Mouse (Mus musculus) left cerebral cortex, adult 2 months (tissue): ENCODE data around the gene Bcdin3d. TPM values are rescaled to one million over a fixed set of nuclear protein-coding genes. Genes with fewer than 3 reads are reported as not detected.
A peak's percentile ranks its signal among the peaks of the same experiment; 100 is the strongest.

ENCODE experiments used
- DNase-seq, 2 experiments: peaks; one replicate each; pipeline ENCODE4 v3.0.0; 2021 to 2022; ENCODE audit warnings: low spot score in 2 of 2, mixed read lengths in 1 of 2; ENCODE audit errors: extremely low spot score in 1 of 2
- H3K27ac ChIP-seq: fragments of 200-600 bp; 2 replicates; pipeline ENCODE4 v1.8.1; 2022
- H3K4me3 ChIP-seq: fragments of 200-600 bp; 2 replicates; pipeline ENCODE4 v1.8.1; 2022
- CTCF ChIP-seq: fragments of 200-600 bp; IDR thresholded peaks from 2 replicates; pipeline ENCODE4 v1.8.1; 2022; ENCODE audit warnings: antibody characterized with exemption, mild to moderate bottlenecking, moderate library complexity
- intact Hi-C: fragments of 180-260 bp; cut with DNase I; formaldehyde crosslinking; loops from one replicate; pipeline ENCODE4 v1.15.1; 2025
- total RNA-seq, 2 experiments: library from RNA; stranded (reverse); gene quantifications; 2 replicates each; pipeline ENCODE4 v1.2.3; 2021

The Bcdin3d gene
- total RNA-seq, 2 experiments from 2014 or later, result 3.7 to 5.4 TPM

DNA sequence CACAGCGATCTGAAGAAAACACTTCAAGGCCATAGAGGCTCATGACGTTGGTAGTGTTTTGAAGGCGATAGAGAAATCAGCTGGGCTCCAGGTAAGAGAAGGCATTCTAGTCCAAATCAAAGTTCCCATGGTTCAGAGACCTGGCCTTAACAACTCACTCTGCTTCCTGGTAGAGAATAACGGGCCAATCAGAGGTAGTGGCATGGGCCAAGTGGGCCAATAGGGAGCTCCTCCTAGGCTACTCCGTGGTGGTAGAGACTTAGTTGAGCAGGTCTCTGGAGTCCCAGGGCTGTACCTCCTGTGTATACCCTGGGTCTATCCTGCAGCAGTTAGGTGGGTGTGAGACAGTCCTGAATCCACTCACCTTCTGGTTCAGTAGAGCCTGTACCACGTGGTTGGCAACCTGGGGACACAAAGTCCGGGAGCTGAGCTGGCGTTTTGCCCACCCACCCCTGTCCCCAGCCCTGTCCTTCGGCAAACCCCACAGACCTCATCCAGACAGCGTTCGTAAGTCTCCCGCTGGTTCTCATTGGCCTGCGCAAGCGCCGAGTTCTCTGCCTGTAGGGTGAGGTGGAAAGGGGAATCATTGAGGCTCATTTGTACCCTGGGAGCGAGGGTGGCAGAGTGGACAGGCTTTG, 41.3 kb downstream of the Bcdin3d start:
- TF ChIP-seq CTCF, result no peak
- intact Hi-C loops, result no loop called here
- H3K27ac ChIP-seq, result no peak overlapping the region
- no peak for DNase-seq
- H3K4me3 ChIP-seq, result no peak overlapping the region

DNA sequence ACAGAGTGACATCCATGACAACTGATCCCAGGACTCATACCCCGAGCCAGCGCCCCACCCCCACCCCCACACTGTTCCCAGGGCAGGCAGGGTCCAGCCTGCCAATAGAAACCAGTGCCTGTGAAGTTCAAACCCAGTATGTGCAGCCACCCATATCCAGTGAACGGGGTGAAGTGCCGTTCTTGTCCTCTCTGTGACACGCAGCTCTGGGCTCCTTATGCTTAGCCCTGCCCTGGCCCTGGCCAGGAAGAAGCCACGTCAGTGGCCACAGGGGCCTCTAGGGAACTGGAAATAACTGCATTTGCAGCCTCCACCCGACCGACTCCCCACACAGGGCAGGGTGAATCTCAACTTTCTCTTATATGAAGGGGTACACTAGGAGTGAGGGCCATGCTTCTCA, 42.6 kb downstream of the Bcdin3d start:
- DNase-seq, result no peak
- Histone ChIP-seq H3K27ac (no peak overlapping the region), H3K4me3 (no peak overlapping the region)
- no peak for TF ChIP-seq CTCF
- intact Hi-C loops, result no loop called here

DNA sequence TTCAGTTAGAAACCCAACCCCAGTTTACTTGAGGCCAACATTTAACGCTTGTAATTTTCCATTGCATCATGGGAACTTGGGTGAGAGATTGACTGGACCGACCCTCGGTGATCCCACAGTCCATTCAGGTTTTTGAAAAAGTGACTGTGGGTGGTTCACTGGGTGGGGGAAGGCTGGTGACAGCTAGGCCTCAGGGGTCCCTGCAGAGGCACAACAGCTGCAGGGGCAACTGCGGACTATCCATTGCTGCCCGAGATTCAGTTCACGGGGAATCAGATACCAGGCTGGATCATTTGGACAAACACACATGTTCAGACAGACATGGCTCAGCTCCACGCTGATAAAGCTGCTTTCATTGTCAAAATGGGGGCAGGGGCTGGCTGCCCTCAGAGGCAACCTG, 43.0 kb downstream of the Bcdin3d start:
- Histone ChIP-seq H3K4me3 (no peak overlapping the region), H3K27ac (no peak overlapping the region)
- DNase-seq, result no peak
- intact Hi-C loops, result no loop called here
- no peak for TF ChIP-seq CTCF

DNA sequence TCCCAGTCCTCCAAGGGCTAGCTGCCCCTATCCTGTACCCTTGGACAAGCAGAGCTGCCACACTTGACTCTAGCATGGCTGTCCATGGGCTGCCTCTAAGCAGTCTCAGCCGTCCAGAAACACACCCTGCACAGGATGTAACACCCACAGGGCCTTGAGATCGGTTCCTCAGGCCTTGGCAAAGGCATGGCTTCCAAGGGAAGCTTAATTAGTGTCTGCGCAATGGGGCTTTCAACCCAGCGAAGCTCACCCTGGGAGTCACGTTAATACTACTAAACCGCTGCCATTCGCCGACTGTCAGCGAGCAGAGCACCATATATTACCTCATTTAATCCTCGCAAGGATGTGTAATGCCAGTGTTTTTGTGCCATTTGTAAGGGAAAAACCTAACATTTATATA, 43.5 kb downstream of the Bcdin3d start:
- Histone ChIP-seq H3K4me3 (no peak overlapping the region), H3K27ac (no peak overlapping the region)
- intact Hi-C loops, result no loop called here
- no peak for DNase-seq
- TF ChIP-seq CTCF, result no peak

DNA sequence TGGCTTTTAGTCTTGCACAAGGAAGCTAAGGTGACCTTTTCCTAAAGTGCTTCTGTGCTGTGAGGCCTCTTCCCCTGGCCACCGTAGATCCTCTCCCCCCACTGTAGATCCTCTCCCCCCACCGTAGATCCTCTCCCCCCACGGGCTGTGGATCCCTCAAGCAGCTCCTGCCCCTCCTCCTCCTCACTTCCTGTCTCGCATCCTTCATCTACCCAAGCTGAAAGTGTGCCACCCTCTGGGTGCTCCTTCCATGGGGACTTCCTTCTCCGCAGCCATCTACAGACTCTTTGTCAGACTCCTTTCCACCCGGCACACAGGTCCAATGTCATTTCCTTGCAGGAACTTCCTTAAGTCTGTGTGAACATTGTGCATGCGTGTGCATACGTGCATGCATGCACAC, 44.1 kb downstream of the Bcdin3d start:
- intact Hi-C loops, result no loop called here
- no peak for DNase-seq
- TF ChIP-seq CTCF, result no peak
- no peak overlapping the region for H3K27ac ChIP-seq
- no peak overlapping the region for H3K4me3 ChIP-seq

DNA sequence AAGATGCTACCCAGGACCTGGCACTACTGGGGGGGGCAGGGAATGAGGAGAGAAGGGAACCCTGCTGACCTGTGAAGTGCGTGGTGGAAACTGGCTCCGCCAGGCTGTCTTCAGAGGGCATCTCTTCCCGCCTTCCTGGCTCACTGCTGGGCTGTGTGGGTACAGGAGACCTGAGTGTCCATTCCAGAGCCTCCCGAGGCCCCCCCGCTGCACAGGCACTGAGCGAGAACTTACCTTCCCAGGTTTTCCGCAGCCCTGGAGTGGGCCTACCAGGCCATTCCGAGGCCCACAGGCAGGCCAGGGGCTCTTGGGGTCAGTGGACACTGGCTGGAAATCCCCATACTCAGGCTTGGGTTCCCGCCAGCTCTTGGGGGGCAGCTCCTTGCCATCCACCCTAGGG, 50.6 kb downstream of the Bcdin3d start:
- no peak overlapping the region for H3K27ac ChIP-seq
- intact Hi-C loops, result no loop called here
- H3K4me3 ChIP-seq, result no peak overlapping the region

DNA sequence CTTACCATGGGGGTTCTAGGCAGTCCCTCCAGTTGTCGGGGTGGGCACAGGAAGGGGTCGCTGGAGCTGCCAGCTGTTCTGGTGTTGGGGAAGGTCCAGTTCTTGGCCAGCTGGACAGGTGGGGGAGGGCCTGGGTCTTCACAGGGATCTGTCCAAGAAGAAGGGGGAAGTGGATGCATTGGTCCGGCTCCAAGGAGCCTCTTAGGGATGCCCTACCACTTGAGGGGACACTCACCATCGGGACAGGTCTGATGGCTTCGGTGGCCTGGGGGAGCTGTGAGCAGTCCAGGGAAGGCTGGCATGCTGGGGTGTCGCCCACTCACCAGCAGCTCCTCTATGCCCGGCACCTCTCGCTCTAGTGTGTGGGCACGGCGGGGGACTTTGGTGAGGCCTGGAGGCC, 51.4 kb downstream of the Bcdin3d start:
- no peak for TF ChIP-seq CTCF
- Histone ChIP-seq H3K4me3 (no peak overlapping the region), H3K27ac (no peak overlapping the region)
- intact Hi-C loops, result no loop called here
- no peak for DNase-seq

More for the DNA sequence above, 50.6 kb downstream of the Bcdin3d start:
- no peak for DNase-seq
- no peak for TF ChIP-seq CTCF

DNA sequence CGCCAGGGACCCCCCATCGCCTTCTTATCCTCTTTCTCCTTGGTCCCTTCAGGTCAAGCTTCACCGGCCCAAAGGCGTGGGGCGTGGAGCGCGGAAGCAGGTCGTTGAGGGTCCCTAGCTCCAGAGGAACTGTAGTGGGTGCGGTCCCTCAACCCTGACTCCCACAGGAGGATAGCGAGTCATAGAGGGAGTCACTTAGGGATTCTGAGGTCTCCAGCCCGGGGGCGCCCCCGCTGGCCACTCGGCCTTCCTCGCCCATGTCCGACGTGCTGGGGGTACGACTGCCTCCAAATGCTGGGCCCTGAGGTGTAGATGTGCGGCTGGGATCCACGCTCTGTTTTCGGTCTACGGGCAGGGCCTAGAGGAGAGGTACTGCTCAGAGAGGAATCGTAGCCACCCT, 52.0 kb downstream of the Bcdin3d start:
- H3K4me3 ChIP-seq, result no peak overlapping the region
- intact Hi-C loops, result no loop called here
- DNase-seq, result no peak
- no peak for TF ChIP-seq CTCF
- no peak overlapping the region for H3K27ac ChIP-seq

DNA sequence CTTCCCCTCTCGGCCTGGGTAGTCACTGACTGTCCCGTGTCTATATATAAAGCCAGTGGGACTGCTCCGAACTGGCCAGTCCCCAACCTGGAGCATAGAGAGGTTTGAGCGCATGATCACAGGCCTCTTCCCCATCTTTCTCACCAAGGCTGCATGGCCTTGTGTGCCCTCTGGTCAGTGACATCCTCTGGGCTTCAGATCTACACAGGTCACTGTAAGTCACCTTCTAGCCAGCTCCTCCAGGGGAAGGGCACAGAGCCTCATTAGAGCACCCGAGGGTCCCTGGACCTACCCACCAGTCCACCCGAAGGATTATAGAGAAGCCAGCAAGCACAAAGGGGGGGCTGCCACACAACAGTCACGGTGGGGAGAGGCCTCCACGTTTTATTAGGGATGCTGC, 52.9 kb downstream of the Bcdin3d start:
- Histone ChIP-seq H3K27ac (no peak overlapping the region), H3K4me3 (no peak overlapping the region)
- TF ChIP-seq CTCF, result no peak
- no peak for DNase-seq
- intact Hi-C loops, result no loop called here

DNA sequence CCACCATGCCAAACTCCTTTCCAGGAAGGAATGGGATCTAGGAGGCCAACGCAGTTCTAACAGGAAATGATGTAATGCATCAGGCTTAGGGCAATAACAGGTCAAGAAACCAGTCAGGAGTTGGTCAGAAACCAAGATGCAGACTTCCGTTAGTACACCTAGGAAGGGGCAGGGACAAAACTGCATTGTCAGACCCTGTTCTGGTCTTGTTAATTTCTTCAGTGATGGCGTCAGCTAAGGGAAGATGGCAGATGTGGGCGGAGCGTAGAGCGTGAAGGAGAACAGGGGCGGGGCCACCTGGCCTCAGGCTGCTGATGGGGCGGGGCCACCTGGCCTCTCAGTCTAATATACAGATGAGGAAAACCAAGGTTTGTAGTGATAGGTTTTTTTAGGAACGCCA, 53.4 kb downstream of the Bcdin3d start:
- DNase-seq, result no peak
- H3K27ac ChIP-seq, result peak overlapping the region; percentile 64; the same call in 1 of the 2 replicates
- intact Hi-C loops, result no loop called here
- H3K4me3 ChIP-seq, result no peak overlapping the region
- TF ChIP-seq CTCF, result no peak

DNA sequence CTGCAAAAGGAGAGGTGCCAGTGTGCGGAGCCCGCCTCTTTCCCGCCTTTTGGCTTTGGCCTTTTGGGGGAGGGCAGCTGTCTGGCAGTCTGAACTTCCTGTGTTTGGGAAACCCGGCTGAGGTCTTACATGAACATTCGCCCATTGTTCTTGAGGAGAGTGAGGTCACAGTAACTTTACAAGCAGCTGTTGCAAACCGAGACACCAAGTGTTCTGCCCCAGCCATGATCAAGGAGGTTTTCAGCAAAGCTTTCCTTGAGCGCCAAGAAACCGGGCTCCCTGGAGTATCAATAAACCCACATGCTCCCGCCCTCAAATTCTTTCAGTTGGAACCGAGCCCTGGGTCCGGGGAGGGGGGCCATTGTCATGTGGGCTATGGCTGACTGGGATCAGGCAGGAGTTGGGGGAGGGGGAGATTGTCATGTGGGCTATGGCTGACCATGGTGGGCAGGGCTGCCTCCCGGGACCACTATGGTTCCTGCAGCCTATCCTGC, 54.0 kb downstream of the Bcdin3d start:
- no peak overlapping the region for H3K4me3 ChIP-seq
- intact Hi-C loops, result no loop called here
- DNase-seq, result no peak
- no peak for TF ChIP-seq CTCF
- H3K27ac ChIP-seq, result peak overlapping the region; percentile 64; the same call in 1 of the 2 replicates

DNA sequence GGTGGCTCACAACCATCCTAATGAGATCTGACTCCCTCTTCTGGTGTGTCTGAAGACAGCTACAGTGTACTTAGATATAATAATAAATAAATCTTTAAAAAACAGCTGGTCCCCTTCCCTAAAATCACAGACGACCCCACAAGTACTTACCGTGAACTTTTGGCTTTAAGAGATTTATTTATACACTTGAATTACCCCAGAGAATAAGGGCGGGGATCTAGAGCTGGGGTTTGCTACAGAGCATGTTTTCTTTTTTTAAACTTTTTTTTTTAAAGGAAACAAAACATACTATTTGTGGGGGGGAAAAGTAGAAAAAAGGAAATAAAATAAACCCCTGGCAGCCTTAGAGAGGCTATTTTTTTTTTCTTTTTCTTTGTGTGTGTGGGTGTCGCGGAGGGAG, 54.4 kb downstream of the Bcdin3d start:
- DNase-seq, result no peak
- Histone ChIP-seq H3K27ac (no peak overlapping the region), H3K4me3 (no peak overlapping the region)
- TF ChIP-seq CTCF, result no peak; the same call in none of the 2 replicates
- intact Hi-C loops, result no loop called here

Other genes starting within 250 kb of the Bcdin3d start
- 100 to 1,000 TPM; 174 to 180 TPM for gene Kcnh3, start 249.9 kb downstream of the Bcdin3d start, total RNA-seq
- 10 to 100 TPM; 77.3 to 81.0 TPM for gene Mcrs1, start 222.8 kb downstream of the Bcdin3d start, total RNA-seq
- gene Prpf40b, start 179.6 kb downstream of the Bcdin3d start, total RNA-seq, result 100 to 1,000 TPM; 111 to 119 TPM
- gene Fam186b, start 178.8 kb downstream of the Bcdin3d start, total RNA-seq, result 1 to 10 TPM; 1.3 to 1.8 TPM
- 10 to 100 TPM in 1 of 2 experiments, 1 to 10 TPM in 1; 10.0 to 11.4 TPM for gene Fmnl3, start 104.2 kb downstream of the Bcdin3d start, total RNA-seq
- gene Tmbim6, start 81.8 kb downstream of the Bcdin3d start, total RNA-seq, result 100 to 1,000 TPM; 332 to 333 TPM
- gene Nckap5l, start 17.0 kb downstream of the Bcdin3d start, total RNA-seq, result 10 to 100 TPM; 19.2 to 21.3 TPM
- gene Faim2, start 53.4 kb upstream of the Bcdin3d start, total RNA-seq, result 100 to 1,000 TPM; 421 to 422 TPM
- gene Aqp2, start 104.3 kb upstream of the Bcdin3d start, total RNA-seq, result under 1 TPM in 1 of 2 experiments, not detected in 1; 0.25 TPM
- under 1 TPM; 0.59 to 0.79 TPM for gene Aqp5, start 116.1 kb upstream of the Bcdin3d start, total RNA-seq
- gene Aqp6, start 126.7 kb upstream of the Bcdin3d start, total RNA-seq, result under 1 TPM; 0.61 to 0.70 TPM
- 10 to 100 TPM in 1 of 2 experiments, 1 to 10 TPM in 1; 8.0 to 10.6 TPM for gene Racgap1, start 176.9 kb upstream of the Bcdin3d start, total RNA-seq
- 10 to 100 TPM; 66.7 to 81.0 TPM for gene Asic1, start 195.6 kb upstream of the Bcdin3d start, total RNA-seq
- gene Smarcd1, start 227.4 kb upstream of the Bcdin3d start, total RNA-seq, result 100 to 1,000 TPM; 157 to 163 TPM
- 10 to 100 TPM in 1 of 2 experiments, 1 to 10 TPM in 1; 5.3 to 11.7 TPM for gene Gm17349, start 230.8 kb upstream of the Bcdin3d start, total RNA-seq
- gene Gpd1, start 242.8 kb upstream of the Bcdin3d start, total RNA-seq, result 100 to 1,000 TPM in 1 of 2 experiments, 10 to 100 TPM in 1; 90.7 to 100 TPM